Mouse (Mus musculus) erythroblast, embryonic 14.5 days (primary cell): ENCODE data around the gene Wfikkn1.

ENCODE experiments used
- GATA1 ChIP-seq: IDR thresholded peaks from 2 replicates; pipeline ENCODE4 v1.6.1; 2012; ENCODE audit warnings: low read length, inconsistent platforms, mixed read lengths
- TAL1 ChIP-seq: IDR thresholded peaks from 3 replicates; pipeline ENCODE4 v1.6.1; 2012; ENCODE audit warnings: low read length, inconsistent platforms, mixed read lengths

DNA sequence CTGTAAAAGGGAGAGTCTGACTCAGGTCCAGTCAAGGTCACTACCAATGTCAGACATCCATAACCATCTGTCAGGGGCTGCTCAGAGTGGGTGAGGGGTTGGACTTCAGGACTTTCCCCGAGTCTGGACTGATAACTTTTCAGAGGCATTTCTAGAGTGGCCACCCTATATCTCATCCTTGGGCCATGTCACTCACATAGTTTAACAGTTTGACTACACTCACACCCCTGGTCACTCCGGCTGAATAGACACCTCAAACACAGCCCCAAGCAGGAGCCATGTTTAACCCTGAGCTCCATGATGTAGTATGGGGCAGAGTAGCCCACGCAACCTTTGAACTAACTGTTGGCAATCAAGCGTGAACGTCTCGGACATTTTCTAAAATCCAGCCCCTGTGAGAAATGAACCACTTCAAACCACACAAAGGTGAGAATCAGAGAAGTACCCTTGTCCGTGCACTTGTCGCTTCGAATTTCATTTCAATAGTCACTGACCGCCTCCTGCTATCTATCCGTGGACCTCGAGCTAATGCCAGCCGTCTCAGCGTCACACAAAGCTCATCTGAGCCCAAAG, 6.4 kb downstream of the Wfikkn1 start:
- TF ChIP-seq GATA1 (no peak), TAL1 (no peak)
